8 mouse cellular contexts compared by ENCODE assay signal in the genomic region with DNA sequence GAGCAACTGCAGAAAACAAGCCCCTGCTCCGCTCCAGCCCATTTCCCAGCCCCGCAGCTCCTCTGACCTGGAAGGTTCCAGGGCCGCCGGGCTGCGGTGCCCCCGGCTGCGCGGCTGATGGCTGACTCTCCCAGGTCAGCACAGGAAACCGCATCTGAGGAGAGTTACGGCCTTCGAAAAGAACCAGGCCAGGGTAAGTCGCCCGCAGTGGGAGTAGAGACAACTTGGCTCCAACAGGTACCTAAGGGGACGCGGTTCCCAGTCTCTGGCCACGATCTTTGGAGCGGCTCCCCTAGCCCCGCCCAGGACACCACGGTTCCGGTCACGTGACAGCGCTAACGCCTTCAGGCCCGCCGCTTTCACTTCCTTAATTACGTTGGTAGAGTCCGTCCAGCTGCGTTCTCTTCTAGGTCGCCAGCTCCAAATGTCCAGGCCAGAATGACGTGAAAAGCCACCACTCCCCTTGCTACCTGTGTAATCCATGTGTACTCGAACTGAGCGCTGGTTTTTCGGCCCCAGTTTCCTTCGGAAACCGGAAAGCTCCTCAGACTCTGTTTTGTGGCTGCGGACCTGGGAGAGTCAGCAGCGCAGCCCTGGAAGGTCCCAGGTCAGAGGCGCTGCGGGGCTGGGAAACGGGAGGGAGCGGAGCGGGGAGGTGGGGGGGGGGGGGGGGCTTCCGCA. TPM values are rescaled to one million over a fixed set of nuclear protein-coding genes. Genes with fewer than 3 reads are reported as not detected.
DNase-seq lines count a peak whose midpoint lies in the region; ATAC-seq and TF ChIP-seq lines count a peak whose summit lies in the region.
"Not testable (repeated sequence)": the region's sequence is repeated elsewhere in the genome, so short reads cannot be mapped to it uniquely, and the experiment has no call there.

A gene (minus strand): TSS at position 300 of the 681 bp plus-strand sequence.
A gene (plus strand): TSS at position 353 of the 681 bp plus-strand sequence.

- TF ChIP-seq EP300 in heart, adult 2 months (IDR thresholded peaks at IDR 0.05; ENCODE audit: insufficient read depth, low read depth, low read length) = not testable (repeated sequence)

- TF ChIP-seq POLR2A in heart, adult 2 months (IDR thresholded peaks at IDR 0.05; ENCODE audit: insufficient read depth, low read depth, low read length) = 0 out of 2 replicates have a peak, but pooled peaks have one; percentile 37
- TF ChIP-seq POLR2A in small intestine, adult 2 months (IDR thresholded peaks at IDR 0.05; ENCODE audit: low read depth, low read length) = not testable (repeated sequence)

- not testable (repeated sequence) for H3K27me3 ChIP-seq in embryonic facial prominence, embryonic 13.5 days; heart, adult 2 months (ENCODE audit: control insufficient read depth, insufficient read depth, low read length); limb, embryonic 11.5 days (ENCODE audit: control insufficient read depth, insufficient read depth, low read length); midbrain, embryonic 12.5 days; small intestine, adult 2 months (ENCODE audit: control insufficient read depth, insufficient read depth, low read length)

- peak within 1 kb of the TSS; percentile 55 for H3K4me3 ChIP-seq in embryonic facial prominence, embryonic 13.5 days
- peak within 1 kb of the TSS; percentile 69 for H3K4me3 ChIP-seq in heart, adult 2 months
- peak within 1 kb of the TSS; percentile 53 for H3K4me3 ChIP-seq in limb, embryonic 11.5 days (ENCODE audit: low read depth, low read length)
- peak within 1 kb of the TSS; percentile 59 for H3K4me3 ChIP-seq in midbrain, embryonic 12.5 days
- peak within 1 kb of the TSS; percentile 100 for H3K4me3 ChIP-seq in small intestine, adult 2 months (ENCODE audit: low read depth, low read length)

- DNase-seq in 3134 (ENCODE audit: extremely low read depth, insufficient read length, low spot score) = peak; percentile 75
- DNase-seq in adrenal gland, postnatal 25 days = peak; percentile 28
- DNase-seq in heart, adult 2 months = peak; percentile 78 to 79
- peak; percentile 77 for DNase-seq in kidney, adult 18-20 months
- DNase-seq in limb, embryonic 11.5 days (ENCODE audit: low spot score) = peak; percentile 68

- H3K4me2 ChIP-seq in embryonic facial prominence, embryonic 13.5 days = peak within 1 kb of the TSS; percentile 62
- H3K4me2 ChIP-seq in limb, embryonic 11.5 days (ENCODE audit: low read depth, severe bottlenecking) = peak within 1 kb of the TSS; percentile 41
- peak within 1 kb of the TSS; percentile 59 for H3K4me2 ChIP-seq in midbrain, embryonic 12.5 days (replicated peaks)

- H3K4me1 ChIP-seq in embryonic facial prominence, embryonic 13.5 days = peaks cover 16% of the 10 kb centered on the region
- H3K4me1 ChIP-seq in heart, adult 2 months (ENCODE audit: control insufficient read depth, insufficient read depth, low read length); limb, embryonic 11.5 days (ENCODE audit: control insufficient read depth, insufficient read depth, low read length); small intestine, adult 2 months (ENCODE audit: control insufficient read depth, insufficient read depth, insufficient read length, low read length): not testable (repeated sequence)
- peaks cover 14% of the 10 kb centered on the region for H3K4me1 ChIP-seq in midbrain, embryonic 12.5 days

- H3K36me3 ChIP-seq in embryonic facial prominence, embryonic 13.5 days = peaks cover 17% of the 10 kb centered on the region
- H3K36me3 ChIP-seq in heart, adult 2 months (ENCODE audit: control insufficient read depth, insufficient read depth, low read length); limb, embryonic 11.5 days (ENCODE audit: control insufficient read depth, insufficient read depth, low read length); small intestine, adult 2 months (ENCODE audit: control insufficient read depth, insufficient read depth, low read length): not testable (repeated sequence)
- peaks cover 21% of the 10 kb centered on the region for H3K36me3 ChIP-seq in midbrain, embryonic 12.5 days

- intact Hi-C loops in heart, adult 2 months (cut with DNase I) = loop anchor here (2.0 to 5.0 kb wide), 2 partner anchors 44 to 62 kb away; no protein-coding TSS in a partner anchor

- ATAC-seq in embryonic facial prominence, embryonic 13.5 days (ENCODE audit: insufficient number of reproducible peaks, insufficient read depth, low FRiP score, low TSS enrichment, low read depth) = peak; percentile 92
- ATAC-seq in limb, embryonic 11.5 days (ENCODE audit: insufficient number of reproducible peaks, low FRiP score, low TSS enrichment, low read depth) = peak; percentile 98
- peak; percentile 99 for ATAC-seq in midbrain, embryonic 12.5 days (ENCODE audit: low FRiP score, low read depth)

- 0% methylated on average over 28 of the region's 43 CpGs for WGBS in embryonic facial prominence, embryonic 13.5 days
- under 1% methylated on average over 31 of the region's 43 CpGs for WGBS in heart, adult 2 months
- under 1% methylated on average over 27 of the region's 43 CpGs for WGBS in limb, embryonic 11.5 days
- under 1% methylated on average over 29 of the region's 43 CpGs for WGBS in midbrain, embryonic 12.5 days
- WGBS in small intestine, adult 2 months = 2% methylated on average over 33 of the region's 43 CpGs

- not testable (repeated sequence) for TF ChIP-seq CTCF in heart, adult 2 months (IDR thresholded peaks at IDR 0.05); small intestine, adult 2 months (IDR thresholded peaks at IDR 0.05; ENCODE audit: extremely low read depth, insufficient read length, insufficient replicate concordance, low read depth, low read length)

- peak within 1 kb of the TSS; percentile 74 for H3K9ac ChIP-seq in embryonic facial prominence, embryonic 13.5 days
- peak within 1 kb of the TSS; percentile 92 for H3K9ac ChIP-seq in heart, adult 2 months (ENCODE audit: low read depth, low read length)
- peak within 1 kb of the TSS; percentile 58 for H3K9ac ChIP-seq in limb, embryonic 11.5 days (ENCODE audit: low read length)
- peak within 1 kb of the TSS; percentile 66 for H3K9ac ChIP-seq in midbrain, embryonic 12.5 days (replicated peaks)

- H3K27ac ChIP-seq in embryonic facial prominence, embryonic 13.5 days = peak within 1 kb of the TSS; percentile 60; the same call in 1 of the 2 replicates
- peak within 1 kb of the TSS; percentile 85 for H3K27ac ChIP-seq in heart, adult 2 months
- H3K27ac ChIP-seq in limb, embryonic 11.5 days (replicated peaks; ENCODE audit: low read depth, low read length) = not testable (repeated sequence)
- H3K27ac ChIP-seq in midbrain, embryonic 12.5 days (replicated peaks) = peak within 1 kb of the TSS; percentile 79
- peak within 1 kb of the TSS; percentile 96 for H3K27ac ChIP-seq in small intestine, adult 2 months (ENCODE audit: insufficient read depth, low read depth, low read length)

- not testable (repeated sequence) for H3K79me2 ChIP-seq in heart, adult 2 months (replicated peaks; ENCODE audit: control insufficient read depth, insufficient read depth, low read length)

- not testable (repeated sequence) for H3K9me3 ChIP-seq in embryonic facial prominence, embryonic 13.5 days; limb, embryonic 11.5 days (ENCODE audit: control insufficient read depth, low read length)
- H3K9me3 ChIP-seq in midbrain, embryonic 12.5 days = peaks cover 10% of the 10 kb centered on the region; the same call in 1 of the 2 replicates

RNA-seq across cellular contexts. Expression of the first gene that starts in this region (rescaled TPM):
- total RNA-seq in adrenal gland, postnatal 25 days (2021) = 7.2 and 7.7 TPM in 2 replicates
- polyA plus RNA-seq in embryonic facial prominence, embryonic 13.5 days (2015; fragmentation: Nextera tagmentation; extraction: Ambion mirVana) = 14.6 and 14.8 TPM in 2 replicates
- total RNA-seq in heart, adult 2 months (2021) = 1 to 10 TPM; 4.6 to 4.9 TPM
- 1.4 and 2.8 TPM in 2 replicates for polyA plus RNA-seq in heart, adult 2 months (2012; rRNA removed)
- 17.9 and 18.0 TPM in 2 replicates for polyA plus RNA-seq in limb, embryonic 11.5 days (2014; fragmentation: Nextera tagmentation; extraction: Ambion mirVana)
- polyA plus RNA-seq in midbrain, embryonic 12.5 days (2016; fragmentation: Nextera tagmentation; extraction: Ambion mirVana) = 15.2 and 16.5 TPM in 2 replicates
- 1.1 and 2.0 TPM in 2 replicates for polyA plus RNA-seq in small intestine, adult 2 months (2012; rRNA removed)

RNA-seq across cellular contexts. Expression of the second gene that starts in this region (rescaled TPM):
- 8.9 and 11.0 TPM in 2 replicates for total RNA-seq in adrenal gland, postnatal 25 days (2021)
- polyA plus RNA-seq in embryonic facial prominence, embryonic 13.5 days (2015; fragmentation: Nextera tagmentation; extraction: Ambion mirVana) = 9.3 and 9.6 TPM in 2 replicates
- total RNA-seq in heart, adult 2 months (2021) = 10 to 100 TPM in 1 of 2 experiments, 1 to 10 TPM in 1; 9.2 to 10.2 TPM
- polyA plus RNA-seq in heart, adult 2 months (2012; rRNA removed) = 0.92 and 1.5 TPM in 2 replicates
- polyA plus RNA-seq in limb, embryonic 11.5 days (2014; fragmentation: Nextera tagmentation; extraction: Ambion mirVana) = 8.5 and 9.0 TPM in 2 replicates
- 12.6 and 13.9 TPM in 2 replicates for polyA plus RNA-seq in midbrain, embryonic 12.5 days (2016; fragmentation: Nextera tagmentation; extraction: Ambion mirVana)
- polyA plus RNA-seq in small intestine, adult 2 months (2012; rRNA removed) = 0.11 and 0.16 TPM in 2 replicates

Comparison
In these comparisons a context has a peak if more than half of its experiments do, and no peak if none do; other contexts are left out.
1. DNase-seq: peak in every context shown above with its lines; median percentile 78 in heart, adult 2 months; 77 in kidney, adult 18-20 months; 75 in 3134; 68 in limb, embryonic 11.5 days; 28 in adrenal gland, postnatal 25 days.